Comparison of ENCODE assay signal across 8 mouse cellular contexts in genomic region chr5:122396791-122397190, GRCm38 (mm10). TPM values are rescaled to one million over a fixed set of nuclear protein-coding genes. Genes with fewer than 3 reads are reported as not detected.
DNase-seq lines count a peak whose midpoint lies in the region; ATAC-seq and TF ChIP-seq lines count a peak whose summit lies in the region.

No protein-coding gene starts in this region.

- peak overlapping the region; percentile 78 for H3K27ac ChIP-seq in kidney, embryonic 15.5 days
- peak overlapping the region; percentile 51 for H3K27ac ChIP-seq in small intestine, adult 2 months (ENCODE audit: insufficient read depth, low read depth, low read length)
- no peak overlapping the region for H3K27ac ChIP-seq in midbrain, embryonic 14.5 days (replicated peaks; ENCODE audit: low read depth, low read length)

- H3K27me3 ChIP-seq in kidney, embryonic 15.5 days: no peaks in the 10 kb centered on the region
- H3K27me3 ChIP-seq in small intestine, adult 2 months (ENCODE audit: control insufficient read depth, insufficient read depth, low read length): no peaks in the 10 kb centered on the region
- no peaks in the 10 kb centered on the region for H3K27me3 ChIP-seq in midbrain, embryonic 14.5 days (ENCODE audit: control insufficient read depth, insufficient read depth, low read length)

- peaks cover 25% of the 10 kb centered on the region for H3K4me1 ChIP-seq in kidney, embryonic 15.5 days
- peaks cover 10% of the 10 kb centered on the region for H3K4me1 ChIP-seq in small intestine, adult 2 months (ENCODE audit: control insufficient read depth, insufficient read depth, insufficient read length, low read length)
- H3K4me1 ChIP-seq in midbrain, embryonic 14.5 days (ENCODE audit: control insufficient read depth, insufficient read depth, low read length): peaks cover 6% of the 10 kb centered on the region; the same call in 1 of the 2 replicates

- 0 out of 2 replicates have a peak, but pooled peaks have one; percentile 27 for ATAC-seq in kidney, embryonic 15.5 days (replicated peaks; ENCODE audit: low FRiP score)
- ATAC-seq in midbrain, embryonic 14.5 days (ENCODE audit: low FRiP score, low TSS enrichment): no peak

- no peaks in the 10 kb centered on the region for H3K9me3 ChIP-seq in kidney, embryonic 15.5 days (replicated peaks)
- H3K9me3 ChIP-seq in midbrain, embryonic 14.5 days (ENCODE audit: control insufficient read depth, low read length): no peaks in the 10 kb centered on the region

- no peak overlapping the region for H3K9ac ChIP-seq in kidney, embryonic 15.5 days
- H3K9ac ChIP-seq in midbrain, embryonic 14.5 days (replicated peaks; ENCODE audit: low read length): no peak overlapping the region

- peaks cover 56% of the 10 kb centered on the region for H3K36me3 ChIP-seq in kidney, embryonic 15.5 days
- peaks cover 38% of the 10 kb centered on the region for H3K36me3 ChIP-seq in small intestine, adult 2 months (ENCODE audit: control insufficient read depth, insufficient read depth, low read length)
- H3K36me3 ChIP-seq in midbrain, embryonic 14.5 days (ENCODE audit: control insufficient read depth, insufficient read depth, low read length): peaks cover 46% of the 10 kb centered on the region

- 0 out of 2 replicates have a peak overlapping the region, but pooled peaks have one; percentile 14 for H3K4me2 ChIP-seq in kidney, embryonic 15.5 days
- H3K4me2 ChIP-seq in midbrain, embryonic 14.5 days (ENCODE audit: low read length): no peak overlapping the region

- H3K4me3 ChIP-seq in kidney, embryonic 15.5 days (replicated peaks): 0 out of 2 replicates have a peak overlapping the region, but pooled peaks have one; percentile 14
- peak overlapping the region; percentile 21; the same call in 1 of the 2 replicates for H3K4me3 ChIP-seq in small intestine, adult 2 months (ENCODE audit: low read depth, low read length)
- H3K4me3 ChIP-seq in midbrain, embryonic 14.5 days (replicated peaks; ENCODE audit: low read depth, low read length): no peak overlapping the region

- TF ChIP-seq CTCF in small intestine, adult 2 months (IDR thresholded peaks at IDR 0.05; ENCODE audit: extremely low read depth, insufficient read length, insufficient replicate concordance, low read depth, low read length): no peak

- TF ChIP-seq POLR2A in small intestine, adult 2 months (IDR thresholded peaks at IDR 0.05; ENCODE audit: low read depth, low read length): no peak

- DNase-seq in spleen, postnatal 36 days (ENCODE audit: low spot score in 2 of 2): peak; percentile 42 to 47
- no peak for DNase-seq in spleen, postnatal 14 days (ENCODE audit: low spot score in 2 of 2)
- peak; percentile 81 for DNase-seq in heart, adult 8-10 months (ENCODE audit: low spot score)
- no peak for DNase-seq in left cerebral cortex, postnatal 25 days (ENCODE audit: low spot score in 2 of 2)
- DNase-seq in gastrocnemius, postnatal 4 days (ENCODE audit: low spot score in 2 of 2): no peak
- DNase-seq in midbrain, embryonic 14.5 days: no peak

- 85% methylated on average over 10 of the region's 10 CpGs for WGBS in kidney, embryonic 15.5 days
- 70% methylated on average over 10 of the region's 10 CpGs for WGBS in small intestine, adult 2 months
- 90% methylated on average over 10 of the region's 10 CpGs for WGBS in midbrain, embryonic 14.5 days

- intact Hi-C loops in left cerebral cortex, postnatal 25 days (cut with DNase I): no loop called here

RNA-seq across cellular contexts. Expression of gene Arpc3, which starts 5.1 kb away (rescaled TPM):
- total RNA-seq in heart, adult 8-10 months (2022): 10 to 100 TPM; 84.9 to 93.6 (median 88.1) TPM
- 131 and 169 TPM in 2 replicates for polyA plus RNA-seq in kidney, embryonic 15.5 days (2015; fragmentation: Nextera tagmentation; extraction: Ambion mirVana)
- 46.5 and 105 TPM in 2 replicates for polyA plus RNA-seq in small intestine, adult 2 months (2012; rRNA removed)
- 100 to 1,000 TPM; 225 to 243 TPM for total RNA-seq in left cerebral cortex, postnatal 25 days (2021)
- 100 to 1,000 TPM in 1 of 2 experiments, 10 to 100 TPM in 1; 99.0 to 107 TPM for total RNA-seq in gastrocnemius, postnatal 4 days (2021)
- 62.1 and 196 TPM in 2 replicates for polyA plus RNA-seq in midbrain, embryonic 14.5 days (2014; fragmentation: Nextera tagmentation; extraction: Ambion mirVana)

RNA-seq across cellular contexts. Expression of gene Fam216a, which starts 24.6 kb away (rescaled TPM):
- 10 to 100 TPM; 11.6 to 14.3 (median 12.7) TPM for total RNA-seq in heart, adult 8-10 months (2022)
- polyA plus RNA-seq in kidney, embryonic 15.5 days (2015; fragmentation: Nextera tagmentation; extraction: Ambion mirVana): 57.6 and 63.6 TPM in 2 replicates
- polyA plus RNA-seq in small intestine, adult 2 months (2012; rRNA removed): 3.2 and 3.5 TPM in 2 replicates
- 10 to 100 TPM; 68.4 to 73.7 TPM for total RNA-seq in left cerebral cortex, postnatal 25 days (2021)
- total RNA-seq in gastrocnemius, postnatal 4 days (2021): 10 to 100 TPM; 16.9 to 18.3 TPM
- polyA plus RNA-seq in midbrain, embryonic 14.5 days (2014; fragmentation: Nextera tagmentation; extraction: Ambion mirVana): 155 and 164 TPM in 2 replicates

RNA-seq across cellular contexts. Expression of gene Anapc7, which starts 24.7 kb away (rescaled TPM):
- total RNA-seq in heart, adult 8-10 months (2022): 10 to 100 TPM; 30.2 to 35.9 (median 33.9) TPM
- 44.4 and 46.9 TPM in 2 replicates for polyA plus RNA-seq in kidney, embryonic 15.5 days (2015; fragmentation: Nextera tagmentation; extraction: Ambion mirVana)
- polyA plus RNA-seq in small intestine, adult 2 months (2012; rRNA removed): 9.1 and 17.2 TPM in 2 replicates
- total RNA-seq in left cerebral cortex, postnatal 25 days (2021): 10 to 100 TPM; 27.8 to 28.1 TPM
- 10 to 100 TPM; 32.1 to 40.0 TPM for total RNA-seq in gastrocnemius, postnatal 4 days (2021)
- 27.5 and 39.6 TPM in 2 replicates for polyA plus RNA-seq in midbrain, embryonic 14.5 days (2014; fragmentation: Nextera tagmentation; extraction: Ambion mirVana)

RNA-seq across cellular contexts. Expression of gene Gpn3, which starts 25.1 kb away (rescaled TPM):
- 10 to 100 TPM; 25.3 to 32.1 (median 30.4) TPM for total RNA-seq in heart, adult 8-10 months (2022)
- polyA plus RNA-seq in kidney, embryonic 15.5 days (2015; fragmentation: Nextera tagmentation; extraction: Ambion mirVana): 69.7 and 74.6 TPM in 2 replicates
- 22.4 and 32.6 TPM in 2 replicates for polyA plus RNA-seq in small intestine, adult 2 months (2012; rRNA removed)
- 10 to 100 TPM; 24.9 to 25.8 TPM for total RNA-seq in left cerebral cortex, postnatal 25 days (2021)
- 10 to 100 TPM; 22.2 to 22.8 TPM for total RNA-seq in gastrocnemius, postnatal 4 days (2021)
- 43.1 and 43.9 TPM in 2 replicates for polyA plus RNA-seq in midbrain, embryonic 14.5 days (2014; fragmentation: Nextera tagmentation; extraction: Ambion mirVana)

RNA-seq across cellular contexts. Expression of gene Vps29, which starts 42.6 kb away (rescaled TPM):
- 100 to 1,000 TPM in 2 of 4 experiments, 10 to 100 TPM in 2; 91.9 to 113 (median 101) TPM for total RNA-seq in heart, adult 8-10 months (2022)
- 218 and 230 TPM in 2 replicates for polyA plus RNA-seq in kidney, embryonic 15.5 days (2015; fragmentation: Nextera tagmentation; extraction: Ambion mirVana)
- polyA plus RNA-seq in small intestine, adult 2 months (2012; rRNA removed): 31.4 and 36.6 TPM in 2 replicates
- total RNA-seq in left cerebral cortex, postnatal 25 days (2021): 100 to 1,000 TPM; 189 to 208 TPM
- 10 to 100 TPM; 74.3 to 85.5 TPM for total RNA-seq in gastrocnemius, postnatal 4 days (2021)
- polyA plus RNA-seq in midbrain, embryonic 14.5 days (2014; fragmentation: Nextera tagmentation; extraction: Ambion mirVana): 324 and 331 TPM in 2 replicates

Comparison
In these comparisons a context has a peak if more than half of its experiments do, and no peak if none do; other contexts are left out.
1. DNase-seq: peak in spleen, postnatal 36 days (2 of 2) and heart, adult 8-10 months (single experiment); none in spleen, postnatal 14 days (0 of 2), left cerebral cortex, postnatal 25 days (0 of 2), gastrocnemius, postnatal 4 days (0 of 2) and midbrain, embryonic 14.5 days (single experiment).